Mouse (Mus musculus) erythroblast, embryonic 14.5 days (primary cell): ENCODE measurements around the gene Myh7. TPM values are rescaled to one million over a fixed set of nuclear protein-coding genes. Genes with fewer than 3 reads are reported as not detected.
"Not testable (repeated sequence)": the region's sequence is repeated elsewhere in the genome, so short reads cannot be mapped to it uniquely, and the experiment has no call there.

ENCODE experiments used
- H3K27me3 ChIP-seq: 2 replicates; pipeline ENCODE4 v1.6.1; 2012; ENCODE audit warnings: inconsistent platforms; ENCODE audit not compliant: control insufficient read depth
- H3K36me3 ChIP-seq: 2 replicates; pipeline ENCODE4 v1.6.1; 2012; ENCODE audit warnings: mild to moderate bottlenecking, inconsistent platforms; ENCODE audit not compliant: control insufficient read depth
- H3K4me1 ChIP-seq: 2 replicates; pipeline ENCODE4 v1.6.1; 2012; ENCODE audit warnings: inconsistent platforms; ENCODE audit not compliant: control insufficient read depth
- H3K4me3 ChIP-seq: replicated peaks from 2 replicates; pipeline ENCODE3; 2012; ENCODE audit warnings: moderate library complexity, mild to moderate bottlenecking, inconsistent platforms
- H3K9me3 ChIP-seq: 2 replicates; pipeline ENCODE4 v1.6.1; 2012; ENCODE audit warnings: low read length, inconsistent platforms, mixed read lengths; ENCODE audit not compliant: control insufficient read depth
- GATA1 ChIP-seq: IDR thresholded peaks from 2 replicates; pipeline ENCODE4 v1.6.1; 2012; ENCODE audit warnings: low read length, inconsistent platforms, mixed read lengths
- TAL1 ChIP-seq: IDR thresholded peaks from 3 replicates; pipeline ENCODE4 v1.6.1; 2012; ENCODE audit warnings: low read length, inconsistent platforms, mixed read lengths
- polyA plus RNA-seq: library from polyadenylated mRNA; stranded (reverse); fragments of >175 nt; gene quantifications from 2 replicates; pipeline ENCODE4 v1.2.3, GENCODE M21; 2012

Gene Myh7
- polyA plus RNA-seq, 1 experiment: not detected

DNA sequence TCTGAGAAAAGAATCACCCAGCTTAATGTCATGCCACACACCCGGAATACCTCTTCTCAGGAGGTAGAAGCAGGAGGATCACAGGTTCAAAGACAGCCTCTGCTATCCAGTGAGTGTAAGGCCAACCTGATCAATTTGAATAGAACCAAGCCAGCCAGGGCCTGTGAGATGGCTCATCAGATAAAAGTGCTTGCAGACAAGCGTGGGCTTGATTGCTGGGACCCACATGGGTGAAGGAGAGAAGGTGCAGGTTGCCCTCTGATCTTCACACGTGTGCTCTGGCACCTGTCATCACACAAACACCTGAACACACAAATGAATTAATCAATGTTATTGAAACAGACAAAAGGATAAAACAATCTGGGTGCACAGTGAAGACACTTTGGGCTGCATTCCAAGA is 12.1 kb upstream of the Myh7 start:
- Histone ChIP-seq H3K36me3 (no peaks in the 10 kb centered on the region), H3K27me3 (no peaks in the 10 kb centered on the region), H3K9me3 (no peaks in the 10 kb centered on the region), H3K4me3 (no peak overlapping the region), H3K4me1 (peaks cover 24% of the 10 kb centered on the region)
- TF ChIP-seq TAL1 (no peak), GATA1 (no peak)

DNA sequence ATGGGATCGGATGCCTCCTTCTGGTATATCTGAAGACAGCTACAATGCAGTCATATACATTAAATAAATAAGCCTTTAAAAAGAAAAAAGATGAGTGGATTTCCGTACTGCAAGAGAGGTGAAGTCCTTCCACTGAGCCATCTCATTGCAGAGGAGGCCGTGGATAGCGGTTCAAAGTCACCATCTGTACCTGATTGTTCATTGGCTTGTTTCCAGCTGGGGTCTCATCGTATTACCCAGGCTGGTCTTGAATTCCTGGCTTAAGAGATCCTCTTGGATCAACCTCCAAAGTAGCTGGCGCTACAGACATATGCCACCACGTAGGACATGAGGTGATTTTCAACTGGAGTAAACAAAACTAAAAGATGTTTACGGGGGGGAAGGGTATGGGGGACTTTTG is 11.5 kb upstream of the Myh7 start:
- TF ChIP-seq GATA1 (no peak), TAL1 (no peak)
- Histone ChIP-seq H3K9me3 (peaks cover 3% of the 10 kb centered on the region; the same call in 1 of the 2 replicates), H3K36me3 (no peaks in the 10 kb centered on the region), H3K4me1 (peaks cover 24% of the 10 kb centered on the region), H3K4me3 (no peak overlapping the region), H3K27me3 (no peaks in the 10 kb centered on the region)

DNA sequence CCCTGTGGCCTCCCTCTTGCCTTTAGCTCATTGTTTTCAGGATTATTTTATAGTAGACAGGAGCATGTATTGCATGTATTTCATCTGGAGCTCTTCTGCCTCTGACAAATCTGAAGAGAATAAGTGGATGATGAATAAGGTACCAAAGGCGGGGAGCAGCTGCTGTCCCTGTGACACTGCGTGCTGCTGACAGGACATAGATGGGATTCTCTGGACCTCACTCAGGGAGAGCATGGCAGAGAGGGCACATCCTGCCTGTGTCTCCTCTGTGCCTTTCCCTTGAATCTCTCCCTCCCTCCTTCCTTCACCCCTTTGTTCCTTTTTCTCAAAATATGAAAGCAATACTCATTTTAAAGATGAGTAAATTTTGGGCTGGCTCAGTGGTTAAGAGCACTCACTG is 11.1 kb upstream of the Myh7 start:
- H3K27me3 ChIP-seq: no peaks in the 10 kb centered on the region
- H3K36me3 ChIP-seq: no peaks in the 10 kb centered on the region
- peaks cover 3% of the 10 kb centered on the region; the same call in 1 of the 2 replicates for H3K9me3 ChIP-seq
- H3K4me1 ChIP-seq: peaks cover 24% of the 10 kb centered on the region
- TF ChIP-seq GATA1 (no peak), TAL1 (no peak)
- H3K4me3 ChIP-seq: no peak overlapping the region

DNA sequence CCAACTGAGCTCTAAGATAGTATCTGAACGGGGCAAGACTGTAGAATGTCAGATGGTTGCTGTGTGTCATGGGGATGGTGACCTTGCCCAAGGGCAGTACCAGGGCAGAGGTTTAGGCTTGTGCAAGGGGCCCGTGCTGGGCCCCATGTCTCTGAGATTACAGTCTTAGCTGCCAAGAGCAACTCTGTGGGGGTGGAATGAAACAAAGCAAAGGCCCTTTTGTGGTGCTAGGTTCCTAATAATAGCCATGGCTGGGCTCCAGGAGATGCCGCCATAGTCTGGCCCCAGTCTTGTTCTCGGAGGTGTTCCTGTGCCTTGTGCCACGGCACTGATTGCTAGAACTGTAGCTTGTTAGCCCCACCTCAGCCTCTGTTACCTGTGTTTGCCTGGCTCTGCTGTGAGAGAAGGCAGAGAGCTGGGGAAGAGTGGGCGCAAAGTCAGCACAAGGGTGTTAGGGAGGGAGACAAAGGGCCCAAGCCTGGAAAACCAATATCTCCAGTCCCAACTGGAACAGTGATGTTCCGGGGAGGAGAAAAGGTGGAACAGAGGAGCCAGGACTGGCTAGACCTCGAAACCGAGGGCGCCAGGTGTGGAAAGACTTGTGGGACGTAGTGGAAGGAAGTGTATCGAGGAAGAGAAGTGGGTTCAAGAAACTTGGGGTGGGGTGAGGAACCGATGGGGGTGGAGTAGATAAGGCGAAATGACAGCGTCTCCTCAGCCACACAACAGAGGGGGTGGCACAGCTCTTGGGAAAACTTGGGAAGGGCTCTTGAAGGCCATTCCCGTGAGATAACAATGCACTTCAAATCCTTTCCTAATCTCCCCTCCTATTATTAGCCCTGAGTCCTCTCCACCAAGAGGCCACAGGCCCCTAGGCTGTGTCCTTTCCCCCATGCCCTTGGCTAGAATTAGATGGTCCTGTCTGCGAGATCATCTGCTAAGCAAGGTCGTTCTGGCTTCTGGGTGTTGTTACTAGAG is 9.7 kb upstream of the Myh7 start:
- Histone ChIP-seq H3K36me3 (no peaks in the 10 kb centered on the region), H3K4me3 (no peak overlapping the region), H3K4me1 (peaks cover 24% of the 10 kb centered on the region), H3K27me3 (no peaks in the 10 kb centered on the region), H3K9me3 (peaks cover 3% of the 10 kb centered on the region; the same call in 1 of the 2 replicates)
- TF ChIP-seq GATA1: no peak
- no peak for TF ChIP-seq TAL1

DNA sequence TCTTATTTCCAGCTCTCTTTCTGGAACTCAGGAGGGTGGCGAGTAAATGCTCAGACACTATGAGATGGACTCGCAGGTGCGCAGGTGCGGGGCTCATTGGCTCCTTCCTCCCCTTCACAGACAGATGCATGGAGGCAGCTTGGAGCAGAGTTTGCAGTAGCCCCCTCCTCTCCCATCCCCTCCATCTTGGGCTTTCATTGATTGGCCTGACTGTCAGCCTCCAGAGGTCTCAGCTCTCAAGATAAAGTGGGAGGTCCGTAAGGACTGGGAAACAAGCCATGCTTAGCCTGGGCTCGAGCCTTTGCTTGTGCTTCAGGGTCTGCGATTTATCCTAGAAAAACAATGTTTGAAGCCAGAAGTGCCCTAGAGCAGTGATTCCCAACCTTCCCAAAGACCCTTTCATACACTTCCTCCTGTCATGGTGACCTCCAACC is 8.3 kb upstream of the Myh7 start:
- Histone ChIP-seq H3K9me3 (peaks cover 3% of the 10 kb centered on the region; the same call in 1 of the 2 replicates), H3K4me1 (peaks cover 18% of the 10 kb centered on the region), H3K36me3 (no peaks in the 10 kb centered on the region), H3K4me3 (no peak overlapping the region), H3K27me3 (no peaks in the 10 kb centered on the region)
- TF ChIP-seq GATA1: no peak
- no peak for TF ChIP-seq TAL1

DNA sequence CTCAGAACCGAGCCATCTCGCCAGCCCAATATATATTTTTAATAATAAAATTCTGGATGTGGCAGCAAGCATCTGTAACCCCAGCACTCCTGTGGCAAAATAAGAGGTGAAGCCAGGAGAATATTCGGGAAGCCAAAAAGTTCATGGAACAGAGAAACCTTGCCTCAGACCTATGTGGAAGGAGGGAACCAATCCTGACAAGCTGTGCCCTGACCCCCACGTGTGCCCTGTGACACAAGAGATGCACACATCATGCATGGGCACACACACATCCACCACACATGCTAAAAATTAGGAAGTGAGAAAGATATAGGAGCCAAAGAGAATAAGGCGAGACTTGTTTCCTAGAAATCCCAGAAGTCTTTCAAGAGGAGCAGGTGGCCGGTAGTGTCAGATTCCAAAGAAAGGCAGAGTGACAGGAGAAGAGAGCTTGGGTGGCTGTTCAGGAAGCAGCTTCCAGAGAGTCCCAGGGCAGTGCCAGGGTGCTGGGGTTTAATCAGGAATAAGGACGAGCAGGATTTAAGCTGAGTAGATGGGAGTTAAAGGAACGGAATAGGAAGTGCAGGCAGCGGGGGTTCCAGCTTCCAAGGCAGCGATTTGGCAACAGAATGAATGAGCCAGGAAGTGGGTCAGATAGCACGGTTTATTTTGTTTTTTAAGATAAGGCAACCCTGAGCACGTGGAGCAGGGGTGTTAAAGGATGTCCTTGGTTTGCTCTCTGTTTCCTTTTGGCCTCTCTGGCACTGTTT is 7.7 kb upstream of the Myh7 start:
- H3K4me3 ChIP-seq: no peak overlapping the region
- peaks cover 3% of the 10 kb centered on the region; the same call in 1 of the 2 replicates for H3K9me3 ChIP-seq
- no peaks in the 10 kb centered on the region for H3K36me3 ChIP-seq
- no peaks in the 10 kb centered on the region for H3K27me3 ChIP-seq
- TF ChIP-seq TAL1: no peak
- TF ChIP-seq GATA1: no peak
- peaks cover 13% of the 10 kb centered on the region for H3K4me1 ChIP-seq

DNA sequence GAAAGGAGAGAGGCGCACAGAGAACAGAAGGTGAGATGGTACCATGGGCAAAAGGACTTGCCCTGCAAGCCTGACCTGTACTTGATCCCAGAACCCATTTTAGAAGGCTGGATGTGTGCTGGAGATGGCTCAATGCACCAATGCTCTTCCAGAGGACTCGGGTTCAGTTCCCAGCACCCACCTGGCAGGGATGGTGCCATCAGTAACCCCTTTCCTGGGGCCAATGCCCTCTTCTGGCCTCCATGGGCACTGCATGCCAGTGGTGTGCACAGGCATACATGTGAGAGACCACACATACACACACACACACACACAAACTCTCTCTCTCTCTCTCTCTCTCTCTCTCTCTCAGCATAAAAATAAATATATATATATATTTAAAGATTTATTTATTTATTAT is 7.0 kb upstream of the Myh7 start:
- TF ChIP-seq TAL1 (no peak), GATA1 (no peak)
- Histone ChIP-seq H3K4me3 (no peak overlapping the region), H3K36me3 (no peaks in the 10 kb centered on the region), H3K4me1 (peaks cover 10% of the 10 kb centered on the region), H3K27me3 (no peaks in the 10 kb centered on the region), H3K9me3 (peaks cover 3% of the 10 kb centered on the region; the same call in 1 of the 2 replicates)

DNA sequence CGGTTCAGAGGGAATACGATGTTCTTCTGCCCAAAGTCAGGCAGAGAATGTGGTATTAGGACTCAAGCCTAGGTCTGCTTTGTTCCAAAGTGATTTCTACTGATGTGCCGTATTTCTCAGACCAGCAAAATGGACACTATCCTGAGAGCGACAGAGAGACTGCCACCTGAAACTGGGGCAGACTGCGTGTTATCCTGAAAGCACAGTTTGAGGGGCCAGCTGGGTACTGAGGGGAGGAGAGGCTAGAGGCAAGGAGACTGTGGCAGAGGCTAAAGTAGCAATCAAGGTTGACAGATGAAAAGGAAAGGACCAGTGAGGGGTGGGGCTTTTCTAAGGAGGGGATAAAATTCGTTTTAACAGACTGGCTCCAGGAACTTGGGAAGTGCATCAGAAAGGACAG is 6.4 kb upstream of the Myh7 start:
- no peak for TF ChIP-seq TAL1
- no peak for TF ChIP-seq GATA1
- Histone ChIP-seq H3K36me3 (no peaks in the 10 kb centered on the region), H3K4me1 (peaks cover 10% of the 10 kb centered on the region), H3K4me3 (no peak overlapping the region), H3K9me3 (peaks cover 3% of the 10 kb centered on the region; the same call in 1 of the 2 replicates), H3K27me3 (no peaks in the 10 kb centered on the region)

DNA sequence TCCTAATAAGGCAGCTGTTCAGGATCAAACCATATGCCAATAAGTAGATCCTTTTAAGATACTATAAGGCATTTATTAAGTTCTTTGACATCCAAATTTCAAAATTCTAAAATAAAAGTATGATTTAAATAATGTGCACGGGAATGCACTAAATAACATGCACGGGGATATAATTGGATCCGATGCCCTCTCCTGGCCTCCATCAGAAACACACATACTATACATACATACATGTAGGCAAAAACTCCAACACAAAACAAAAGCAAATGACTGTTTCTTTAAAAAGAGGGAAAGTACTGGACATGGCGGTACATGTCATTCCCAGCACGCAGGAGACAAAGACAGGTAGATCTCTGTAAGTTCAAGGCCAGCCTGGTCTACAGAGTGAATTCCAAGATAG is 5.4 kb upstream of the Myh7 start:
- not testable (repeated sequence) for H3K27me3 ChIP-seq, H3K4me3 ChIP-seq, H3K9me3 ChIP-seq, H3K36me3 ChIP-seq
- H3K4me1 ChIP-seq: peaks cover 10% of the 10 kb centered on the region
